Mouse (Mus musculus) adrenal gland (tissue): Measurements from ENCODE around the gene Gm11042.

Experiments
- intact Hi-C: fragments of 180-260 bp; cut with DNase I; formaldehyde crosslinking; loops from one replicate; pipeline ENCODE4 v1.15.1; 2025
- long read RNA-seq, 2 experiments: library from polyadenylated mRNA; unstranded; transcript quantifications; one replicate each; pipeline ENCODE4 v2.0.0; 2020; ENCODE audit warnings: borderline replicate concordance in 1 of 2; ENCODE audit not compliant: insufficient replicate concordance in 1 of 2

Gene Gm11042
- long read RNA-seq, experiment 1, result 0 reads
- long read RNA-seq, experiment 2, result 0 reads

DNA sequence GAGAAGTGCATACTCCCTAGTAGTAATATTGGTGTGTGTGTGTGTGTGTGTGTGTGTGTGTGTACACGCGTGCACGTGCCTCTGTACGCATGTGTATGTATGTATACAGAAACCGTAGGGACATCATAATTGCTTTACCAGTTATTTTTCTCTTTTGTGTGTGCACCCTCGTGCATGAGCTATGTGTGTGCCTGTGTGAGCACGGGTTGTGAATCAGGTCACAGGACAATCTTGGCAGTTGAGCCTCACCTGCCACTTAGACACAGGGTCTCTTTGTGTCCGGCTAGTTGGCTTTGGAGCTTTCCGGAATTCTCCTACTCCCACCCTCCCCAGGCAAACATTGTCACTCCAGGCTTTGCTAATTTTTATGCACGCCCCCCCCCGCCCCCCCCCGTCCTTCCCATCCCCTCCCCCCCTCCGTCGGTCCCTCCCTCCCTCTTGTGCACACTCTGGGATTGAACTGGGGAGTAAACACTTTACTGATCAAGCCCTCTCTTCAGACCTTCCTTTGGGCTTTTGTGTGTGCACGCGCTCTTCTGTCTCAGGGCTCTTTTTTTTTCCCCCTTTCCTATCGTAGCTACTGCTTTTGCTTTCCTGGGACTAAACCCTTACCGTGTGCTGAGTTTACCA is at the start of gene Gm11042:
Gene Gm11042 (minus strand): TSS at position 51 of the 630 bp plus-strand sequence.
- intact Hi-C loops, result no loop called here

DNA sequence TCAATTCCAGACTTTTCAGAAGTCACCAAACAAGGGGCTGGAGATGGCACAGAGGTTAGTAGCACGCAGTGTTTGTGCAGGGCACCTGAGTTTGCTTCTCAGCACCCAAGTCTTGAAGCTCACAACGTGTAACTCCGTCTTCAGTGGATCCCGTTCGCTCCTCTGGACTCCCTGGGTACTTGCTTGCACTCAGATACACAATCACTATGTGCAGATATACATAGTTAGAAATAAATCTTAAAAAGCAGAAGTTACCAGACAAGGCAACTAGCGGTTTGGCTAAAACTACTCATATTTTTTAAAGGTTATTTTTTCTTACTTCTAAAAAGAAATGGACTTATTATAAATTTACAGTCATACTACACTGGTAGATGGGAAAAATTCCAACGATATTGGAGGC is 48.3 kb upstream of the Gm11042 start:
- intact Hi-C loops, result no loop called here

DNA sequence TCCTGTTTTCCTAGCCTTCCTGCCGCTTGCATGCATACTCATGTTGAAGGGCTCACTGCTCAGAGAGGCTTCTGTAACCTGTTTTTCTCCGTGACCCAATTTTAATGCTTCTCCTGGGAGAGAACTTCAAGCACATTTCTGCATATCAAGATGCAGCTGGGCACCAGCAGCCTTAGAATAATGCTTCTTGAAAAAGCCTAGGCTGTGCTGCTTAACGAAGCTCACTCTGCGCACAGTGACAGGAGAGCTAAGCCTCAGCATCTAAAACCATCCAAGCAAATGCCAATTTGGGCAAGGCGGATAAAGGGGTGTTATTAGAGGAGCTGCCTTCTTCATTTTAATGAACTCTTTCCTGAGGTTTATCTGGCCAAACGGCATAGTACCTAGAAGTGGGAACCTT is 46.9 kb upstream of the Gm11042 start:
- intact Hi-C loops, result no loop called here

DNA sequence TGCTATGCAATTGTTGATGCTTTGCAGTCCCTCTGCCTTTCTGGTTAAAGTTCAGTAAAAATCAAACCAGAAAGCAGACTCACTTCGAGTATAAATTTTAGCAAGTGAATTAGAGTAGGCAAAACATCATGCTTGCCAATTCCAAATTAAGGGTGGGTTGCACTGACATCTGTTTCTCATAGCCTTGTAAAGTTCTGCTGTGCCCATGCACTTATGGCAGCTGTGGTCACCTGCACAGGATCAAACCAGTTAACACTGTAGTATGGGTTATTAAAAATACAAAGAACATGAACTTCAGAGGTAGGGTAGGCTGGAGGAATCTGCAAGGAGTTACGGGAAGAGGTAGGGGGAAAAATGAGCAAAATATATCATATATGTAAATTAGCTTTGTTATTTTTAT is 46.3 kb upstream of the Gm11042 start:
- intact Hi-C loops, result no loop called here

DNA sequence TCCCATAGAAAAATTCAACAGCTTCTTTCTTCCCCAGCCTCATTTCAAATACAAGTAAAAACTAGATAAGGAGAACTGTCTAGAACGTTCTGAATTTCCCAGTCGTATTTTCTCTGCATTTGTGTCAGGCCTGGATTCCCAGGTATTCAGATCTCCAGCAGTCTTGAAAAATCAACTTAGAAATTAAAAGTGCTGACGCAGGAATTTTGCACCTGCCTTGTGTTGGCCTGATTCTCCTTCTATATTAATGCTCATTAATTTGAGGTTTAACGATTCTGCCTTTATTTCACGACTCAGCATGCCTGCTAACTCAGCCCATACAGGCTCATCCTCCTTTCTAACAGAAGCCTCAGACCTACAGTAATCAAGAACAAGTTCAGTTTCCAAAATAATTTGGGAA is 43.6 kb upstream of the Gm11042 start:
- intact Hi-C loops, result no loop called here

DNA sequence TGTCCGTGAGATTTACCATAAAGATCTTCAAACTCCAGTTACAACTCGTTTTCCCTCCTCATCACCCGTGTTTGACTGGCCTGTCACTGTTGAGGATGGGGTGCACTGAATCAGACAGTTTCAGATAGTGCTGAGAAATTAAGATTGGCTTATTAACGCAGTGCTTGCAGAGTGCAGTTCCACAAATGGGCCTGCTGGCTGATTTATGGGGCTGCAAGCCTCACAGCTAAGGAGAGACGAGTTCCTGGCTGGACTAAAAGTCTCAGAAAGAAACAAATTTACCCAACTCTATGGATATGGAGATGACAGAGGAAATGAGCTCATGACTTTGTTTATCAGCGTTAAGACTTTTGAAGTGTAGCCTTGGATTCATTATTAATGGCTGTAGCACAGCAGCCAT is 41.6 kb upstream of the Gm11042 start:
- intact Hi-C loops, result no loop called here

DNA sequence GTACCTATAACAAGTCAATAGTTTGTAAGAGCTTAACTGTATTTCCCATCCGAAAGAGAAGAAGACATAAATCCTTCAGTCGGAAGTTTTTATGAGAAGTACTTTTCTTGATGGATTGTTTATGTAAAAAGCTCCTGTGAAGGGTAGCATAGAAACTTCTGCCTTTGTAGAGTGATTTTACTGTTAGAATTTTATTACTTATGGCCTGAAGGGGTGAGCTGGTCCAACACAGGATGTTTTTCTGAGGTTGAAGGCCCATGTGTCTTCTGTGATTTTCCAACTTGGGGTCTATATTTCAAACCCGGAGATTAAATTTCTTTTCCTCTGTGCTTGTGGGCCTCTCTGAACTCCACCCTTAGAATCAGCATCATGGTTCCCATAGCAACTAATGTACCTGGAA is 26.5 kb upstream of the Gm11042 start:
- intact Hi-C loops, result no loop called here

DNA sequence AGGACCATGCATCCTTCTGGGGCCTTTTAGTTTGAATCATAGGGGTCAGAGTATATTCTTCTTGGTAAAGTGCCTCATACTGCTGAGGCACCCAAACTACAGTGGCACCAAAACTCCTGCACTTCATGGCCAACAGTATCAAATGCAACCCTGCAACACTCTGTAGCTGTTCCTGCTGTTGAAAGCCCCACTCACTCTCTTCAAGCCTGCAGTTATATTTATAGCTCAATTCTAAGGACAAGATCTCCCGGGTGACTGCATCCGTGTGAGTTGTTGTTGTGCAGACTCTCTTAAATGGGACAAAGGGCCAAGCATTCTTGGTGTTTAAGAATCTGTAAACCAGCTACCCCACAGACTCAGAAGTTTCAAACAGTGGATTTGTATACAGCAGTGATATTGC is 23.9 kb upstream of the Gm11042 start:
- intact Hi-C loops, result no loop called here

DNA sequence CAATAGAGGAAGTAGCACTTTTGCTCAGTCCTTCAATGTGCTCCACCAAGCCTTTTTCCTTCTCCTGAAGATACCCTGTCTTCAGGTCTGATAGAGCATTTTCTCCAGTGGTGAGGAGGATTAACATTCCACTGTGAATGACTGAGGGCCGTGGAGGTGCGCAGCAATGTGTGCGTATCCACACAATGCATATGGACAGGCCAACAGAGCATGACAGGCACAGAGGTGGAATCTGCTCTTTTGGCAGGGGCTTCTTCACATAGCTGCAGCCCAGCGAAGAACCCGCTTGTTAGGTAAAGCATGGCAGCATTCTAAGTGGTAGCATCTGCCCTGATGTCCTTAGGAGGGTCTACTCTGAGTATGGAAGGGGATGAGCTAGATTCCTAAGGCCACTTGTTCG is 17.5 kb upstream of the Gm11042 start:
- intact Hi-C loops, result loop anchor here (5.0 kb wide), 2 partner anchors 839 to 1059 kb away; no protein-coding TSS in a partner anchor

DNA sequence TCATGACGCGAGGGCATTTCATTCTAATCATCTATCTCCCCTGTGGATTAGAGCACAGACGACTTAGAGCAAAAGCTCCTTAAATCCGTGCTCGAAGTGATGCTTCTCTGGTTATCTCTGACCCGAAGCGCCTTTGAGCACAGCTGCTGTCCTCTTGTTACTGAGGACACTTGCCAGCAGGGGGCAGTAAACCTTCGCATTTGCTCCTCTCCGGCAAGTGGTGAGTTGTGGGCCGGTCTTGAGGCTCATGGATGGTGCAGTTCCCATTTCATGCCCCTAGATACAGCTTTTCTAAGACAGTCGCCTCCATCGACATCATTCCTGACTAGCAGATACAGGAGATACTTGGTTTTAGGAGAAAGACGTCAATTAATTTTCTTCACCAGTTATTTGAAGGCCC is 16.8 kb upstream of the Gm11042 start:
- intact Hi-C loops, result loop anchor here (5.0 kb wide), 2 partner anchors 839 to 1059 kb away; no protein-coding TSS in a partner anchor

DNA sequence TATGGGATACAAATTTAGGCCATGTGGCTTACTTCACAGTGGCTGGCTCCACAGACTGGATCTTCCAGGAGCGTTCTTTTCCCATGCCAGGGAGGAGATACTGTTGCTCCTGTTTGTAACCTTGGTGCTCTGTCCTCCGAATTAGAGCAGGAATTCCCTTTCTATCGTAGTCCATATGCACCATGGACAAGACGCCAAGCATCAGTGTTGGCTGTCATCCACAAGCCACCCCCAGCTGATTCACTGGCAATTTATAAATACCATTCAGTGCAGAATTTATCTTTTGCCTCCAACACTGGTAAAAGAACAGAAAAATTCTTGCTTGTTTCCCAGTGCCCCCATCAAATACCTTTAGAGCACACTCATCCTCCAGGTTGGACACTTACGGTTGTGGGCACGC is 13.6 kb upstream of the Gm11042 start:
- intact Hi-C loops, result loop anchor here (5.0 kb wide), 2 partner anchors 843 to 1063 kb away; no protein-coding TSS in a partner anchor

DNA sequence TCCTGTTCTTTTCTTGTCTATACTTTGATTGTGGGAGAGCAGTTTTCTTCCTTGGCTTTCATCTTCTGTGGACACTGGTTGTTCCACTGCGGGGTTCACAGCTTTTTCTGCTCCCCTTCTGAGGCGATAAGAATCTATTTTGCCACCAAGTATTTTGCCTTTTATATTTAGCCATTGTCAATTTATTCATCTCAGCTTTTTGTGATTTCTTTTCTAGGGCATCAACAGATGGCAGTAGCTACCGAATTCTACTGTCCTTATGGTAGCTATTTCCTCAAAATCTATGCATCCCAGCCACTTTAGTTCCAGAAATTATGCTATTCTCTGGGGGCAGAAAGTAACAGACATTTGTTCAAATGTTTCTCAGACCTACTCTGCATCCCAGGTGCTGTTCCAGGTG is 10.4 kb upstream of the Gm11042 start:
- intact Hi-C loops, result no loop called here

DNA sequence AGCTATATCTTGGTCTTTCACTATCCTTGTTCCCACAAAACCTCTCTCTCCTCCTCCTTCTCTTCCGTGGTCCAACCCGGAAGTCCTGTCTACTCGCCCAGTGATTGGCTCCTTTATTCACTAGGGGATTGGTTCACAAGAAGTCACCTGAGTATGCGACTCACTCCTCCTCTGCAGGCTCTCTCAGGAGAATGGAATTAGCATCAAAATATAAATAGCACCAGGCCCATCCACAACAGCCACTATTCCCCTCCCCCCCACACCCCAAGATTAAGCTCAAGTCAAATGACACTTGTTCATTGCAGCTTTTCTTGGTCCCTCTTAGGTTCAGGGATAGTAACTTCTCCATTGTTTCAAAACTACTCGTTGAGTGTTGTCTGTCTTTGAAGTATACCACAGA is 5.8 kb upstream of the Gm11042 start:
- intact Hi-C loops, result no loop called here

DNA sequence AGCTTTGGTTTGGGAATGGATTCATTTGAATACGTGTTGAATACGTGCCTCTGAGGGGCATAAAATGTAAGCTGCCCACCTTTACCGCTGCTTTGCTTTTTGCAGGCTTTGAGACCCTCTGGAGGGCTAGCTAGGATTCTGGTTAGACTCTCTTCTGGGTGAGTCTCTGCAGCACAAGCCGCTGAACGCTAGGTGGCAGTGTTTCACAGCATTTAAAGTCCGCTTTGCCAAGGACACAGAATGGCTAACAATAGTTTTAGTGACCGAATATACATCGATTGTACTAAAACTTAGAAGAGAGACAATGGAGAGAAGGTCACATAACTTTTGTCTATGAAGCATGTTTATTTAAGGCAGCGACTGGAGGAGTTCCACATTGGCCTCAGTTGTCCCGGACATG is 4.1 kb upstream of the Gm11042 start:
- intact Hi-C loops, result no loop called here

DNA sequence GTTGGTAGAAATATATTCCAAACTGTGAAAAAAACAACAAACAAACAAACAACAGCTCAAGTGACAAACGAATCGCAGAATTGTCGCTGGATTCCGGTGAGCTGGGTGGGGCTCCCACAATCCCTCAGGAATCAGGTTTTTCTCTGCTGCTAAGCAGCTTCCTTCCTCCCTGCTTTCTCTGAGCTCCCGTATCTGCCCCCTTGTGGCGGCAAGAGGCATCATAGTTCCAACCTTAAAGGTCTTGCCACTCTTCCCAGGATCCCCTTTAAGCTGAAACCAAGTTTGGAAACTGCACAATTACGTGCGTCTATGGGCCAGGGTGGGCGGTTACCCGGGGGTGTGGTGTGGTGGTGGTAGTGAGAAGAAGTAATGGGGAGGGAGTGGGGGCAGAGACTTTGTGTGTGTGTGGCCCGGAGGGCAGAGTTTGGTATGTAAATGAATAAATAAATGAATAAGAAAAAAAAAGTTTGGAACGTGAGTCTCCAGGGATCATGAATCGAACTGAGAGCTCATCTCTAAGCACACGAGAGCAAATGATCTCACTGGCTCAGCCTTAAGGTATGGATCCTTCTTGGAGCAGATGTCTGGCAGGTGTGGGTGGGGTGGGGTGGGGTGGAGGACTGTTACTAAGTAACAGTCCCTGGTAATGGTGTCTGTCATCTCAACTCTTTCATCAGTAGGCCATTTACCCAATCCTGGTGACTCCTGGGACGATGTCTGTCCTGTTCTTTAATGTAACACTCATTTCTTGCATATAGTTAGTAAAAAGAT is 980 bp upstream of the Gm11042 start:
- intact Hi-C loops, result no loop called here

DNA sequence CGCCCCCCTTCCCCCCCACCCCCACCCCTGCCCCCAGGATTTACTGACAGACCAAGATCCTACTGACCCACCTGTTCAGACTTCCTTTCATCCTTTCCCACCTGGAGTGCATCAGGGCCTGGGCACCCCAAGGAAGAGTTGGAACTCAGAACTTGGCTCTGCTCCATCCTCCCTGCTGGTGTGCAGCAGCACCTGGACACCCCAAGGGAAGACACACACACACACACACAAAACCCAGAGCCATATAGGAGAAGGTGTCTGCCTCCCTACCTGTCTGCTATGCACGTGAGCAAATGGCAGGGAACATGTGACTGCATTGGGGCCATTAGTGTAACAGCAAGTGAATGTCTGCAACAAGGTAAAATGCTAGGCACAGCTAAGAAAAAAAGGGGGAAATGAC is 973 bp downstream of the Gm11042 start:
- intact Hi-C loops, result no loop called here

DNA sequence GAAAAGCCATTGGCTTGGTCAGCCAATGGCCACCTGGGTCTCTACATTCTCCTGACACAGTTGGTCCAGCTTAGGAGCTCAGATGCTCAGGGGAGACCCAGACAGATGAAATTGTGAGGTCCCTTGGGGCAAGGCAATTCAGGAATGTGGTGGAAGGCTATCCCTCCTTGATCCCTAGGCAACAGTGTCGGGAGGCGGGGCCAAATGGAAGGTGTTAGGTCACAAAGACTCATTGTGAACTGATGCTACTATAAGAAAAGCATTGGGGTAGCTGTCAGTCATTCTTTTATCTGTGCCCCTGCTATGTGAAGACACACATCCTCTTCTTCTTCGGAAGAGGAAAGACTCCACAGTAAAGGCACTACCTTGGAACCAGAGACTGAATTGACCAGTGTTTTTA is 3.6 kb downstream of the Gm11042 start:
- intact Hi-C loops, result no loop called here

DNA sequence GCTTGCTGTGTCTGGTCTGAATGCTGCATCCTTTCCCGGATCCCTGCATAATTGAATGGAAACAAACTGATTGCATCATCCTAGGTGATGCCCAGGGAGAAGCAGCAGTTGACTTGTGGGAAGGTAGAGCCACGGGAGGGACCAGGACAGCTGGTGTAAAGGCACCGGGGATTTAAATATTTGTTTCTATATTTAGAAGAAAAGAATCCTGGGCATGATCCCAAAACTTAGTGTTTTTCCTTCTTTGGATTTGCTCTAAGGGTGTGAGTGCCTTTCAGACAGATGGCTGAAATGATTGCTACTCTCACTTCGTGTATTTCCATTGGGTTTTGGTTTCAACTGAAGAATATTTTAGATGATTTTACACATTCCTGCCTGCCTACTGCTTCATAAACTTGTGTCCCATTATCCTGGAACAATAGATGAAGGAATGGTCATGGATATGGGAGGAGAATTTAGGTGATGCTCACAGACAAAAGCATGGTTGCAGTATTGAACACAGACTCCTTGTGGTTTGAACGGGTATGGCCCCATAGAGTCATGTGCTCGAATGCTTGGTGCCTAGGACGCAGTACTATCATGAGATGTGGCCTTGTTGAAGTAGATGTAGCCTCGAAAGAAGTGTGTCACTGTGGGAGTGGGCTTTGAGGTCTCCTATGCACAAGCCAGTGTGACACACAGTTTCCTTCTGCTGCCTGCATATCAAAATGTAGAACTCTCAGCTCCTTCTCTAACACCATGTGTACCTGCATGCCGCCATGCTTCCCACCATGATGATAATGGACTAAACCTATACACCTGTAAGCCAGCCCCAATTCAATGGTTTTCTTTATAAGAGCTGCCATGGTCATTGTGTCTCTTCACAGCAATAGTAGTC is 12.5 kb downstream of the Gm11042 start:
- intact Hi-C loops, result no loop called here

DNA sequence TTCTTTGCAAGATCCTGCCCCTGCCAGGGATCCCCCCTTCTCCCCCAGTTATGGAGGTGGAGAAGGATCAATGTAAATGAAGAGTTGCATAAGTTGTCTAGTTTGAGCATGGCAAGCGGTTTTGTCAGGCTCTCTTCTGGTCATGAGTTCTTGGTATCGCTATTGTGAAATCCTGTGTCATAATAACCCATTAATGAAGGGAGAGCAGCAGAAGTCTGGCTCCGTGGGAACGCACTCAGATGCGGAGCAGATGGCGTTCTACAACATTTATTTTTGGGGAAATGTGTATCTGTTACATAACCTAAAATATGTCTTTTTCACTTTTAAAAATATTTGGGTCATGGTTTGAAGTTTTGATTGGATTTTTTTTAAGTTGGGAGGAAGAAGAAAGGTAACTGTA is 14.6 kb downstream of the Gm11042 start:
- intact Hi-C loops, result no loop called here

DNA sequence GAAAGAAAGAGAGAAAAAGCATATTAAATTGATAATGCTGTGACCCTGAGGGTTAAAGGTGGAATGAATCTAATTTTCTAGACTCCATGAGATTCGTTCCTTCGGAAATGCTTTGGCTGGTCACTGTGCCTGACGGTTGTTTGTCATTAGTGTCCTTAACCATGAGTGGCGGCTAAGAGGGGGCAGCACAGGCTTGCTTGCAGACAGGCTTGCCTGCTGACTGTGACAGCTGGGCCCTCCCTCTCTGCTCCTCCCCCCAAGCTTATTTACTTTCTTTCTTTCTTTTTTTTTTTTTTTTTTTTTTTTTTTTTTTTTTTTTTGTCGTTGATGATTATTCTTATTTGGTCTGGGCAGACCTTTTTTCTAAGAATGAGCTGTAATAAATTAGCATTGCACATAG is 19.8 kb downstream of the Gm11042 start:
- intact Hi-C loops, result loop anchor here (10.0 kb wide), 1 partner anchor 592 kb away; no protein-coding TSS in a partner anchor

DNA sequence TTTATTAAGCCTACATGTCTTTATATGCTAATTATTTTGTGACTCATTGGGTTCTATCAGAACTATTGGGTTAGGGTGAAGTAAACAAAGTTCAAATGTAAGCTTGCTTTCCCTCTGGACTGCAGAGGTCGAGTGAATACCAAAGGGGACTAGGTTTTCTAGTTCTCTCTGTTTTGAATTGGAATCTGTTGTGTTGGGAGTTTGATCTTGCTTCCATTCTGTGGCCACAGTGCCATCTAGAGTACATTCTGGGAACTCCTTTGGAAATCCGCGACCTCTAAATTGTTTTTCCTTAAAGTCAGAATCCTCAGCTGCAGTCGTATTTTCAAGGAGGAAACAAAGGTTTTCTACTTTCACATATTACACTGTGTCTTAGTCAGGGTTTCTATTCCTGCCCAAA is 22.6 kb downstream of the Gm11042 start:
- intact Hi-C loops, result loop anchor here (5.0 to 10.0 kb wide), 2 partner anchors 236 to 589 kb away; no protein-coding TSS in a partner anchor

DNA sequence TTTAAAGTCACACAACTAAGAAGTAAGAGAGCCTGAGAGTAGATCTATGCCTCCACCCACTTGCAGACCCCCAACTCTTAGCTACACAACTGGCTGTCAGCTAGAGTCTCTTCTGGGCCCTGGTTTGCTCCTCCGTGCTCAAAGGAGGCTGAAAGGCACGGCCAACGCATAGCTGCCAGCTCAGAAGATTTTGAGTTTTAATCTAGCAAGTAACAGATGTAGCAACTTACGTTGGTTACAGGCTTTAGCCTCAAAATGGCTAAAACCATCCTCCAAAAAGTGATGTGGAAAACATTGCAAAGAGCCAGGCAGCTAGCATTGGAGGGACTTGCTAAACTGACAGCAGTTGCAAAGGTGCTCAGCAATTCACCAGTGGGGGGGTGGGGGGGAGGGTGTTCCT is 25.2 kb downstream of the Gm11042 start:
- intact Hi-C loops, result loop anchor here (5.0 to 10.0 kb wide), 2 partner anchors 234 to 586 kb away; no protein-coding TSS in a partner anchor
